Mouse (Mus musculus): ENCODE results near the gene Ager. TPM values are rescaled to one million over a fixed set of nuclear protein-coding genes. Genes with fewer than 3 reads are reported as not detected.
A peak's percentile ranks its signal among the peaks of the same experiment; 100 is the strongest.

Gene Ager
- polyA plus RNA-seq, 1 experiment from 2014 or later, result 1.5 TPM

DNA sequence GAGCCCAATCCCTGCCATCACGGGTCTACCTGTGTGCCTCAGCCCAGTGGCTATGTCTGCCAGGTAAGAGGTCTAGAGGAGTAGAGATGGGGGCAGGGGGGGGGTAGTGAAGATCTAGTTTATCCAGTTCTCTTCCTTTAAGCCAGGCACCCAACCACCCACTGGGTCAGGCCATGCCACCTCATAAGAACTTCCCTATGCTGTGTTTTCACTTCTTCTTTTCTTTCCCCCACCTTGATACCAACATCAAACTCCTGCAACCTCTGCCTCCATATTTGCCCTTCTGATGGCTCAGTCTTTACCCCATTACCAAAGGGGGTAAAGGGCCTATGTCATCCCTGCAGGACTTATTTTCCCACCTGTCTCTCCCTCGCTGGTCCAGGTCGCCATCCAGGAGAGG lies 19.6 kb upstream of the Ager start:
- Histone ChIP-seq H3K27me3 (replicated peaks; ENCODE audit: control insufficient read depth, insufficient read depth, low read length) (no peaks in the 10 kb centered on the region), H3K27ac (ENCODE audit: low read length) (no peak overlapping the region), H3K4me1 (replicated peaks; ENCODE audit: control insufficient read depth, insufficient read depth, low read length) (no peaks in the 10 kb centered on the region), H3K4me3 (replicated peaks; ENCODE audit: low read length) (no peak overlapping the region), H3K9me3 (ENCODE audit: control insufficient read depth, low read length) (no peaks in the 10 kb centered on the region), H3K9ac (replicated peaks; ENCODE audit: low read depth, low read length) (no peak overlapping the region), H3K36me3 (ENCODE audit: control insufficient read depth, insufficient read depth) (no peaks in the 10 kb centered on the region), H3K4me2 (ENCODE audit: low read length) (no peak overlapping the region)
- 88% methylated on average over 3 of the region's 3 CpGs for WGBS
- no peak for ATAC-seq

DNA sequence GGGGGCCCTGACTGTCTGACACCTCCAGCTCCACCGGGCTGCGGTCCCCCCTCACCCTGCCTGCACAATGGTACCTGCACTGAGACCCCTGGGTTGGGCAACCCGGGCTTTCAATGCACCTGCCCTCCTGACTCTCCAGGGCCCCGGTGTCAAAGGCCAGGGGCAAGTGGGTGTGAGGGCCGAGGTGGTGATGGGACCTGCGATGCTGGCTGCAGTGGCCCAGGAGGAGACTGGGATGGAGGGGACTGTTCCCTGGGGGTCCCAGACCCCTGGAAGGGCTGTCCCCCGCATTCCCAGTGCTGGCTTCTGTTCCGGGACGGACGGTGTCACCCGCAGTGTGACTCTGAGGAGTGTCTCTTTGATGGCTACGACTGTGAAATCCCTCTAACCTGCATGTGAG lies 15.1 kb upstream of the Ager start:
- no peaks in the 10 kb centered on the region for H3K27me3 ChIP-seq (replicated peaks; ENCODE audit: control insufficient read depth, insufficient read depth, low read length)
- H3K27ac ChIP-seq (ENCODE audit: low read length), result no peak overlapping the region
- no peaks in the 10 kb centered on the region for H3K36me3 ChIP-seq (ENCODE audit: control insufficient read depth, insufficient read depth)
- H3K4me2 ChIP-seq (ENCODE audit: low read length), result no peak overlapping the region
- H3K9me3 ChIP-seq (ENCODE audit: control insufficient read depth, low read length), result no peaks in the 10 kb centered on the region
- 89% methylated on average over 12 of the region's 12 CpGs for WGBS
- ATAC-seq, result no peak
- H3K4me1 ChIP-seq (replicated peaks; ENCODE audit: control insufficient read depth, insufficient read depth, low read length), result peaks cover 11% of the 10 kb centered on the region
- no peak overlapping the region for H3K4me3 ChIP-seq (replicated peaks; ENCODE audit: low read length)
- H3K9ac ChIP-seq (replicated peaks; ENCODE audit: low read depth, low read length), result no peak overlapping the region

DNA sequence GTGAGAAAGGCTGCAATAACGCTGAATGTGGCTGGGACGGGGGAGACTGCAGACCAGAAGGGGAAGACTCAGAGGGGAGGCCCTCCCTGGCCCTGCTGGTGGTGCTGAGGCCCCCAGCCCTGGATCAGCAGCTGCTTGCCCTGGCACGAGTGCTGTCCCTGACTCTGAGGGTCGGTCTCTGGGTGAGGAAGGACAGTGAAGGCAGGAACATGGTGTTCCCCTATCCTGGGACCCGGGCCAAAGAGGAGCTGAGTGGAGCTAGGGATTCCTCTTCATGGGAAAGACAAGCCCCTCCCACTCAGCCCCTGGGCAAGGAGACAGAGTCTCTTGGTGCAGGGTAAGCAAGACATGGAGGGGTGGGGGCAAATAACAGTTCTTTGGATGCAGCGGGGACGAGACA lies 14.3 kb upstream of the Ager start:
- Histone ChIP-seq H3K4me1 (replicated peaks; ENCODE audit: control insufficient read depth, insufficient read depth, low read length) (peaks cover 18% of the 10 kb centered on the region), H3K9ac (replicated peaks; ENCODE audit: low read depth, low read length) (no peak overlapping the region), H3K4me2 (ENCODE audit: low read length) (no peak overlapping the region), H3K9me3 (ENCODE audit: control insufficient read depth, low read length) (no peaks in the 10 kb centered on the region), H3K4me3 (replicated peaks; ENCODE audit: low read length) (no peak overlapping the region), H3K27me3 (replicated peaks; ENCODE audit: control insufficient read depth, insufficient read depth, low read length) (no peaks in the 10 kb centered on the region), H3K27ac (ENCODE audit: low read length) (no peak overlapping the region), H3K36me3 (ENCODE audit: control insufficient read depth, insufficient read depth) (no peaks in the 10 kb centered on the region)
- ATAC-seq, result no peak
- 59% methylated on average over 7 of the region's 7 CpGs for WGBS

DNA sequence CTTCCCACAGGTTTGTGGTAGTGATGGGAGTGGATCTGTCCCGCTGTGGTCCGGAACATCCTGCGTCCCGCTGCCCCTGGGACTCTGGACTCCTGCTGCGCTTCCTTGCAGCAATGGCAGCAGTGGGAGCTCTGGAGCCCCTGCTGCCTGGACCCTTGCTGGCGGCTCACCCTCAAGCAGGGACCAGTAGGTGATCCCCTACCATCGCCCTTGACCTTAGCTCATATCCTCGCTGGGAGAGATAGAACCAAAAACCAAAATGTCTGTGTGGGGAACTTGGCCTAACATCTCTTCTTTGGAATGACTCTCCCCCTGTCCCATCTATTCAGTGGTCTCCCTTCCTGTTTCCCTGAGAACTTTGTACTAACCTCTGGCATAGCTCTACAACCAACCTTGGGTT lies 13.8 kb upstream of the Ager start:
- H3K4me3 ChIP-seq (replicated peaks; ENCODE audit: low read length), result no peak overlapping the region
- no peak overlapping the region for H3K9ac ChIP-seq (replicated peaks; ENCODE audit: low read depth, low read length)
- no peaks in the 10 kb centered on the region for H3K27me3 ChIP-seq (replicated peaks; ENCODE audit: control insufficient read depth, insufficient read depth, low read length)
- no peaks in the 10 kb centered on the region for H3K9me3 ChIP-seq (ENCODE audit: control insufficient read depth, low read length)
- no peak overlapping the region for H3K27ac ChIP-seq (ENCODE audit: low read length)
- 89% methylated on average over 8 of the region's 8 CpGs for WGBS
- ATAC-seq, result no peak
- no peaks in the 10 kb centered on the region for H3K36me3 ChIP-seq (ENCODE audit: control insufficient read depth, insufficient read depth)
- H3K4me1 ChIP-seq (replicated peaks; ENCODE audit: control insufficient read depth, insufficient read depth, low read length), result peaks cover 18% of the 10 kb centered on the region
- H3K4me2 ChIP-seq (ENCODE audit: low read length), result no peak overlapping the region

DNA sequence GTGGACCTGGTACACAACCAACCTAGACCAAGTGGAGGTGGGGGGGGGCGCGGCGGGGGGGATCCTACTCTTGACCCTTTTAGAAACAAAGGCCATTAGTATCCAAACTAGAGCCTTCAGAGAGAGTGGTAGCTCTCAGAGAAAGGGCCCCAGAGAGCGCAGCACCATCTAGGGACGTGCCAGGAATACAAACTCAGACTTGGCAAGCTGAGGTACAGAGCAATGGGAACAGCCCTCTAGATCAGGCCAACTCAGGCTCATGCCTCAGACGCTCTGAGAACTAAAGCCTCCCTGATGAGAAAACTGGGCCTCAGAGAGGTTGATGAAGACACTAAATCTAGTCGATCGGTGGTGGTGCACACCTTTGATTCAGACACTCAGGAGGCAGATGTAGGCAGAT lies 12.5 kb upstream of the Ager start:
- Histone ChIP-seq H3K27ac (ENCODE audit: low read length) (no peak overlapping the region), H3K36me3 (ENCODE audit: control insufficient read depth, insufficient read depth) (no peaks in the 10 kb centered on the region), H3K9ac (replicated peaks; ENCODE audit: low read depth, low read length) (no peak overlapping the region), H3K4me1 (replicated peaks; ENCODE audit: control insufficient read depth, insufficient read depth, low read length) (peaks cover 18% of the 10 kb centered on the region), H3K27me3 (replicated peaks; ENCODE audit: control insufficient read depth, insufficient read depth, low read length) (no peaks in the 10 kb centered on the region), H3K9me3 (ENCODE audit: control insufficient read depth, low read length) (no peaks in the 10 kb centered on the region), H3K4me2 (ENCODE audit: low read length) (no peak overlapping the region), H3K4me3 (replicated peaks; ENCODE audit: low read length) (no peak overlapping the region)
- 83% methylated on average over 8 of the region's 8 CpGs for WGBS
- no peak for ATAC-seq

DNA sequence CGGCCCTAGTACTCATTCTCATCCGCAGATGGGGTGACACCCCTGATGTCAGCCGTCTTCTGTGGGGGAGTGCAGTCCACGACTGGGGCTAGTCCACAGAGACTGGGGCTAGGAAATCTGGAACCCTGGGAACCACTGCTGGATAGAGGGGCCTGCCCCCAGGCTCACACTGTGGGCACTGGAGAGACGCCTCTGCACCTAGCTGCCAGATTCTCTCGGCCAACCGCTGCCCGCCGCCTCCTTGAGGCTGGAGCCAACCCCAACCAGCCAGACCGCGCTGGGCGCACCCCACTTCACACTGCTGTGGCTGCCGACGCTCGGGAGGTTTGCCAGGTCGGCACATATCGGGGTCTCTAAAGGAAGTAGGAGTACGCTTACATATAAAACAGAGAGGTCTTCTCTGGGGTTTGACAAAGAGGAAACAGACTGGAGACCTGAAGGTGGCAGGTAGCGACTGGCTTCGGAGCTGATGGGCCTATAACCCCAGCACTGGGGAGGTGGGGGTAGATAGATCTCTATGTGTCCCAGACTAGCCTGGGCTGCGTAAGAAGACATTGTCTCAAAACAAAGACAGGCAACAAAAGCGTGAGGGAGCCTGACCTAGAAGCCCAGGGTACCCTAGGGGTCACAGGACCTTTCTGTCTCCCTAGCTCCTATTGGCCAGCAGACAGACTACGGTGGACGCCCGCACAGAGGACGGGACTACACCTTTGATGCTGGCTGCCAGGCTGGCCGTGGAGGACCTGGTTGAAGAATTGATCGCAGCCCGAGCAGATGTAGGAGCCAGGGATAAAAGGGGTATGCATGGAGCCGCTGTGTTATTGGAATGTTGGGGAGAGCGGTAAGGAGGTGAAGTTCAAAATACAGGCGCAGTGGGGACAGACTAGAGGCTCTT lies 11.5 kb upstream of the Ager start:
- H3K27me3 ChIP-seq (replicated peaks; ENCODE audit: control insufficient read depth, insufficient read depth, low read length), result no peaks in the 10 kb centered on the region
- H3K4me2 ChIP-seq (ENCODE audit: low read length), result peak overlapping the region; percentile 91
- peak overlapping the region; percentile 94 for H3K9ac ChIP-seq (replicated peaks; ENCODE audit: low read depth, low read length)
- H3K36me3 ChIP-seq (ENCODE audit: control insufficient read depth, insufficient read depth), result no peaks in the 10 kb centered on the region
- no peaks in the 10 kb centered on the region for H3K9me3 ChIP-seq (ENCODE audit: control insufficient read depth, low read length)
- peak; percentile 1; the same call in 1 of the 2 replicates for ATAC-seq
- H3K4me3 ChIP-seq (replicated peaks; ENCODE audit: low read length), result peak overlapping the region; percentile 85
- peak overlapping the region; percentile 100 for H3K27ac ChIP-seq (ENCODE audit: low read length)
- H3K4me1 ChIP-seq (replicated peaks; ENCODE audit: control insufficient read depth, insufficient read depth, low read length), result peaks cover 24% of the 10 kb centered on the region
- WGBS, result 12% methylated on average over 32 of the region's 32 CpGs

DNA sequence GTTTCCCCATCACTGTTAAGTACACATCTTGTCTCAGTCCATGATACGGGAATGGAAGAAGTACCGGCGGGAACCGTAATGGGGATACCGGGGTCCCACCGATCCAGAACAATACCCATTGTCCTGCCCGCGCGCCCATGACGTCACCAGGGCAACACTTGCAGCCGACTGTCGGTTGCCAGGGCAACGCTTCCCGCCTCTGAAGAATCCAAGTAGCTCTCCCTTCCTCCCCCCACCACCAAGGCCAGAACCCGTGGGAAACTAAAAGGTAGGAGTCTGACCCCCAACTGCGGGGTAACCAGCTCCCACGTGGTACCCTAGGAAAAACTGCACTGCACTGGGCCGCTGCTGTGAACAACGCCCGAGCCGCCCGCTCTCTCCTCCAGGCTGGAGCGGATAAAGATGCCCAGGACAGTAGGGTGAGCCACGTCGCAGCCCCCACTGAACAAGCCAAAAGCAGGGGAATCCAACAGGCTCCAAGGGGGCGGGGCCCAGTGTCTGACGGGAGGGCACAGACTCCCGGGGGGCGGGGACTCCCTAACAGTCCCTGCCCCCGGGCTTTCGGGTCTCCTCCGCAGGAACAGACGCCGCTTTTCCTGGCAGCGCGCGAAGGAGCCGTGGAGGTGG lies 10.8 kb upstream of the Ager start:
- H3K27me3 ChIP-seq (replicated peaks; ENCODE audit: control insufficient read depth, insufficient read depth, low read length), result no peaks in the 10 kb centered on the region
- H3K4me1 ChIP-seq (replicated peaks; ENCODE audit: control insufficient read depth, insufficient read depth, low read length), result peaks cover 30% of the 10 kb centered on the region
- ATAC-seq, result peak; percentile 81
- peak overlapping the region; percentile 94 for H3K9ac ChIP-seq (replicated peaks; ENCODE audit: low read depth, low read length)
- H3K27ac ChIP-seq (ENCODE audit: low read length), result peak overlapping the region; percentile 100
- WGBS, result under 1% methylated on average over 38 of the region's 38 CpGs
- H3K4me3 ChIP-seq (replicated peaks; ENCODE audit: low read length), result peak overlapping the region; percentile 85
- H3K9me3 ChIP-seq (ENCODE audit: control insufficient read depth, low read length), result no peaks in the 10 kb centered on the region
- peak overlapping the region; percentile 91 for H3K4me2 ChIP-seq (ENCODE audit: low read length)
- no peaks in the 10 kb centered on the region for H3K36me3 ChIP-seq (ENCODE audit: control insufficient read depth, insufficient read depth)

DNA sequence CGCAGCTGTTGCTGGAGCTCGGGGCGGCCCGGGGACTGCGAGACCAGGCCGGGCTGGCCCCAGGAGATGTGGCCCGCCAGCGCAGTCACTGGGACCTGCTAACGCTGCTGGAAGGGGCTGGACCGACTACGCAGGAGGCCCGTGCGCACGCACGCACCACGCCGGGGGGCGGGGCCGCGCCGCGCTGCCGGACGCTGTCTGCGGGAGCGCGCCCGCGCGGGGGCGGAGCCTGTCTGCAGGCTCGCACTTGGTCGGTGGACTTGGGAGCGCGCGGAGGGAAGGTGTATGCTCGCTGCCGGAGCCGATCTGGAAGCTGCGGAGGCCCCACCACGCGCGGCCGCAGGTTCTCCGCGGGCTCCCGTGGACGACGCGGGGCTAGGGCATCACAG lies 10.2 kb upstream of the Ager start:
- peak; percentile 85 for ATAC-seq
- H3K4me2 ChIP-seq (ENCODE audit: low read length), result peak overlapping the region; percentile 91
- H3K9ac ChIP-seq (replicated peaks; ENCODE audit: low read depth, low read length), result peak overlapping the region; percentile 94
- H3K4me3 ChIP-seq (replicated peaks; ENCODE audit: low read length), result peak overlapping the region; percentile 85
- WGBS, result under 1% methylated on average over 48 of the region's 50 CpGs
- no peaks in the 10 kb centered on the region for H3K36me3 ChIP-seq (ENCODE audit: control insufficient read depth, insufficient read depth)
- H3K27ac ChIP-seq (ENCODE audit: low read length), result peak overlapping the region; percentile 100
- H3K9me3 ChIP-seq (ENCODE audit: control insufficient read depth, low read length), result no peaks in the 10 kb centered on the region
- no peaks in the 10 kb centered on the region for H3K27me3 ChIP-seq (replicated peaks; ENCODE audit: control insufficient read depth, insufficient read depth, low read length)
- H3K4me1 ChIP-seq (replicated peaks; ENCODE audit: control insufficient read depth, insufficient read depth, low read length), result peaks cover 30% of the 10 kb centered on the region

DNA sequence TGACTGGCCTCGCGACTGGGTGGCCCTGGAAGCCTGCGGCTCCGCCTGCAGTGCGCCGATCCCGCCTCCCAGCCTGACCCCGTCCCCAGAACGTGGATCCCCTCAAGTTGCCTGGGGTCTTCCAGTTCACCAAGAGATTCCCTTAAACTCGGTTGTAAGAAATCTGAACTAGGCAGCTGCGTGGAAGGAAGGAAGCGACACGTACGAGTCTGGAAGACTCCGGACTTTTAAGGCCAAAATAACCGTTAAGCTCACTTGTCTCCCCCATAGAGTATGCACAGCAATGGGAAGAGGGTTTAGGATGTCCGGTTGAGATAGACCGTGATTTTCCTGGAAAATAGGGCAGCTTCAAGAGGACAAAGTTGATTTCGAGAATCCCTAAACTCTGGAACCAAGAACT lies 9.8 kb upstream of the Ager start:
- Histone ChIP-seq H3K36me3 (ENCODE audit: control insufficient read depth, insufficient read depth) (no peaks in the 10 kb centered on the region), H3K27me3 (replicated peaks; ENCODE audit: control insufficient read depth, insufficient read depth, low read length) (no peaks in the 10 kb centered on the region), H3K9me3 (ENCODE audit: control insufficient read depth, low read length) (no peaks in the 10 kb centered on the region), H3K4me1 (replicated peaks; ENCODE audit: control insufficient read depth, insufficient read depth, low read length) (peaks cover 31% of the 10 kb centered on the region), H3K4me2 (ENCODE audit: low read length) (peak overlapping the region; percentile 91), H3K27ac (ENCODE audit: low read length) (peak overlapping the region; percentile 100), H3K4me3 (replicated peaks; ENCODE audit: low read length) (peak overlapping the region; percentile 85), H3K9ac (replicated peaks; ENCODE audit: low read depth, low read length) (peak overlapping the region; percentile 94)
- WGBS, result 3% methylated on average over 19 of the region's 19 CpGs
- no peak for ATAC-seq
